Mouse (Mus musculus): ENCODE measurements around the gene Uts2b.
"Not testable (repeated sequence)": the region's sequence is repeated elsewhere in the genome, so short reads cannot be mapped to it uniquely, and the experiment has no call there.

Uts2b gene

DNA sequence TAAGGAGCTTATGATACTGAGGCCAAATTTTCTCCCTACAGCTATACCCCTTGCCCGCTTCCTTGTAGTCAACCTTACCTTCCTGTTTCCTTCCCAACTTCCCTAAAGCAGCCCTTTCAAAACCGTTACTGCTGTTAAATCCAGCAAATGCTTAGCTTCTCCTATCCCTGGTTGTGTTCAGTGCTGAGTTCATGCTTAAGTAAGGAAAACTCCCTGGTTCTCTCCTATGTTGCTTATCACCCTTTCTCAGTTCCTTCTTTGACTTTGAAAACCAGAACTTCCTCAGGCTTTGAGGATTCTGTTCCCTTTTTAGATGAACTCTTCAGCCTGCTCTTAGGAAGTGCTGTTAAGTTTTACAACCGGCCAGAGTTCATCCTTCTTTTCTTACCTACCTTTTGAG is 4.1 kb upstream of the Uts2b start:
- no peak for DNase-seq

DNA sequence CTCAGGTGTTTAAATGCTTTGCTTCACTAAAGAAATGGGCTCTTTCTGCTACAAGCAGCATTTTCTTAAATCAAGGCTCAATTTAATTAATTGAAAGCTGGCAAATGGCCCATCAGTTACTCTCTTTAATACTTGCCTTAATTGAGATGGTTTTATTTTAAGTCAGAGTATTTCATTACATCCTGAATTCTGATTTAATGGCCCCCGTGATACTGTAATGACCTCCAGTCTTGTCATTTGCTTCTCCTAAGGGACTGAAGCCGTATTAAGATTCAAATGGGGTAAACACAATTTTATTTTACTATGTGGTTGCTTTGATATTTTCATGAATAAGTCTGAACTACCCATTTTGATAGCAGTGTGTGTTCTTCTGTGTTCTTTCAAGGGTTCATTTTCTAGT is 661 bp upstream of the Uts2b start:
- no peak for DNase-seq

DNA sequence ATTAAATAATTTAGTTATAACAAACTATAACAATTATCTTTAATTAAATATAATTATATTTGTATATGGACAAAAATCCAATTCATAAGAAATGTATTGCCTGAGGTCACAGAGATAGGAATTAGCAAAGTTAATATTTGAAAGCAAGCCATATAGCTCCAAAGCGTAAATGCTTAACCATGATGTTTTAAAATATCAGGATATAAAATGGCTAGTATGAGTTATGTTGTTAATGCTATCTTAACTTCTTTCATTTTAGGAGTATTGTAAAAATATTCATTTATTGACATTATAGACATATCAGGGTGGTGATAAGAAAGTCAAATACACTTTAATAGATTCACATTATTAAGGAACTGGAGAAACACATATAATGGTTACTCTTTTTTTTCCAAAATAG is 10.0 kb downstream of the Uts2b start:
- no peak for DNase-seq

GRCm38 (mm10) chr16:27354464-27354863 is 15.6 kb downstream of the Uts2b start:
- no peak for DNase-seq

DNA sequence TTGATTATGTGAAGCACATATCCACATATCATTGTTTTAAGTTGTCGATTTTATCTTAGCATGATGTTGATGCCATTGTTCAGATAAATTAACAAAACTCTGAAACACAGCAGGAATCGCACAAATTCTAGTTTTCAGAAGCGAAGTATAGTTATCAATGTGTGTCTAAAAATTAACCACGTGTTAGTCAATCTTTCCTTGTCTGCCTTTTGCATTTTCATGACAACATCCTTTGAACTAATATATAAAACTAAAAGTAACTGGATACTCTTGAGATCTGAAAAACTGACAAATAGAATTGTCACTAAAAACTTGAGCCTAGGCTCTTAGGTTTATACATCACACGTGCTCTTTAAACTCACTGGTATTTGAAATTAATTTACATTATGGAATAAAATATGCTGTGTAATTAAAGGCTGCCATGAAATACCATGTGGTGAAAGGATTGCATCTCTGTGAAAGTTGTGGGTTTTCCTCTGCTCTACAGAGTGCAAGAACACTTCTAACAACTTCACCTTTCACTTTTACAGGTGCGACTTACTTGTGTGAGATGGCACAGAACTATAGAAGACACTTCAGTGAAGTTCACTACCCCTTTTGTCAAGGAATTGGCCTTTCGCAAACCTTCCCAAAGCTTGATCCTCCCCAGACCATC is 20.0 kb downstream of the Uts2b start:
- no peak for DNase-seq

DNA sequence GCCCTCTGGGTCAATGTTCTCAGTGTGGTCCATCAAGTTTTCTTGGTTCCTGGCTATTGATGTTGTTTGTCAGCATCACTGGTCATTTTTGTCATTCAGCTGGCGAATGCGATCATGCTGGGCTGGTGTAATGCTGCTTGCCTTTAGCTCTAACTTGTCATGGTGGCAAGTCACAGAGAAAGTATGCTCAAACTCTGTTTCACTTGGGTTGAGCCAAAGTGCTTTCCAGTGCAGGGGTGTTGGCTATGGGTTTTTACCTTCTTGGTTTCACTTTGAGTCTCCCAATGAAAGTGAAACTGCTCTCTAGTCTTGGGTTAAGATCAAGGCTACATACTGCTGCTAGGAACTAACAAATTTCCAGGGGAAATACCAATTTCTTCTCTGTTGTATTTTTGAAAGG is 20.8 kb downstream of the Uts2b start:
- no peak for DNase-seq

DNA sequence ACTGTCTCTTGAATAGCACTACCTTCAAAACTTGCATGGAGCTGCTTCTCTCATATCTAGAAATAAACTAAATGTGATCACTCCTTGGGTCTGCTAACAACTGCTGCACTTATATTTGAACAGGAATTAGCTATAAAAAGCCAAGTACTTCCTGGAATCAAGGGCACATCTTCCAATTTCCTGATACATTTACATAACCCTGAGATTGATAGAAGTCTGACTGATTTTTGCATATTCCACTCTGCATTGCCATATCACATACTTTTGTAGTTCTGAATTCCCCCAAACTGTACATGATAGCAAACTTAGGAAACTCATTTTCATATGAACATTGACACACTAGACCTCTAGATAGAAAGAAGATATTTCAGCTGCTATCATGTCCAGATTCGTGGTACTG is 21.7 kb downstream of the Uts2b start:
- DNase-seq = no peak

GRCm38 (mm10) chr16:27347521-27347920 is 22.5 kb downstream of the Uts2b start:
- DNase-seq = no peak

DNA sequence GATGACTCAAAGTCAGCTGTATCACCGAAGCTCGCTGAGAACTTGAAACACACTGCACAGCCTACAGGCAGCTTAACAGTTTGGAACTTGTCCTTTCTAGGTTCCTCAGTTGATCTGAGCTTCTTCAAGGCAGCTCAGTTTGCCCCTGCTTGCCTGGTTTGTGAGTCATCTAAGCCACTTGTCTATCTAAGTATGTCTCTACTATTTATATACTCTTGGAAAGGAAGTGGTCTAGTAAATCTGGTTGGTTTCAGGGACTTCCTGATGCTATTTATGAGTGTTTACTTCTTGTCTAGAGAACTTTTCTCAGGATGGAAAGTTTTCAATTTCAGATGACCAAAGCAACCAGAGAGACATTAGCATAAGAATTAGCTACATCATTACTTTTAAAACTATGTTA is 43.6 kb downstream of the Uts2b start:
- no peak for DNase-seq

- no peak for DNase-seq
These were observed 48.0 kb downstream of the Uts2b start for GRCm38 (mm10) chr16:27322047-27322446.

- DNase-seq = no peak
These were observed 50.9 kb downstream of the Uts2b start for GRCm38 (mm10) chr16:27319099-27319498.

GRCm38 (mm10) chr16:27307189-27307588 is 62.9 kb downstream of the Uts2b start, which contains the start of gene Ostn:
Gene Ostn, plus strand, starts transcription at chr16:27307489.
- not testable (repeated sequence) for DNase-seq

All from right cerebral cortex, postnatal 25 days (tissue).